Mouse (Mus musculus): ENCODE data around the gene Gm8693.
"Not testable (repeated sequence)": the region's sequence is repeated elsewhere in the genome, so short reads cannot be mapped to it uniquely, and the experiment has no call there.

Gm8693 gene

GRCm38 (mm10) chr7:22692217-22692616 is at the start of gene Gm8693:
Gene Gm8693, minus strand, starts transcription at chr7:22692317.
- not testable (repeated sequence) for DNase-seq

- DNase-seq = not testable (repeated sequence)
Observed at GRCm38 (mm10) chr7:22719610-22720009, 27.5 kb upstream of the Gm8693 start, which contains the start of gene Gm4567. Gene Gm4567, minus strand, starts transcription at chr7:22719710.

- DNase-seq = not testable (repeated sequence)
Observed at GRCm38 (mm10) chr7:22657718-22658117, 34.4 kb downstream of the Gm8693 start, which contains the start of gene Vmn1r155. Gene Vmn1r155, plus strand, starts transcription at chr7:22658018.

Data from layer of hippocampus, adult 9-11 months (tissue).